10 mouse cellular contexts compared by ENCODE assay signal in the genomic region with DNA sequence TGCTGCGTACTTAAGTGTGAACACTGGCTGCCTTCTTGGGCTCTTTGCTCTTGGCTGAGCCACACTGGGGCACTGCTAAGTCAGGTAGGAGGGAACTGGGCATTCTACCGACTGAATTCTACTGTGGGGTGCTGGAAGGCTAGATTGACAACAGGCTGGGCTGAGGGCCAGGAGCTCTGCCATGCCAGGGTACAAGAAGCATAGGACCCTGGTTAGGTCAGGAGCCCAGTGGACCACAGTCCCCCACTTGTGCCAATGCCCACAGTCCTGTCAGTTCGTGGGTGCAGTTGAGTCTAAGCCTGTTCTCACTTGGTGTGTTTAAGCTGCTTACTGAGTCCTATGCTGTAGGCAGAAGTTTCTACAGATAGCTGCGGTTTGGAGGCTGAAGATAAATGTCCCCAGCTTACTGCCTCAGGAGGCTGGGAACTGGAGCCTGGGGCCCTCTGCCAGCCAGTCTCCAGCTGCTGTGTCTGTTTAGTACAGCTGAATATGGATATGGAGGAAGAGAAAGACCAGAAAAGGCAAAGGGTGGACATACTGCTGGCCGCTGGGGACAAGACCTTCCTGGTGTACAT. TPM values are rescaled to one million over a fixed set of nuclear protein-coding genes. Genes with fewer than 3 reads are reported as not detected.
DNase-seq lines count a peak whose midpoint lies in the region; ATAC-seq lines count a peak whose summit lies in the region.
"Had no signal": no experiment of that assay in that cellular context is flagged by ENCODE, and none has a peak within 500 bp of the region (broad histone marks: within the 10 kb centered on the region; RNA-seq: fewer than 3 reads in every experiment).

No protein-coding gene starts in this region.

- H3K36me3 ChIP-seq in lung, embryonic 15.5 days: no peaks in the 10 kb centered on the region
- no peaks in the 10 kb centered on the region for H3K36me3 ChIP-seq in intestine, embryonic 15.5 days

- 53% methylated on average over 5 of the region's 5 CpGs for WGBS in lung, embryonic 15.5 days
- 55% methylated on average over 5 of the region's 5 CpGs for WGBS in intestine, embryonic 15.5 days

- no peaks in the 10 kb centered on the region for H3K9me3 ChIP-seq in lung, embryonic 15.5 days
- no peaks in the 10 kb centered on the region for H3K9me3 ChIP-seq in intestine, embryonic 15.5 days

- H3K4me3 ChIP-seq in lung, embryonic 15.5 days: no peak overlapping the region
- H3K4me3 ChIP-seq in intestine, embryonic 15.5 days (replicated peaks): no peak overlapping the region
- H3K4me3 ChIP-seq: erythroblast, embryonic 14.5 days had no signal

- H3K27ac ChIP-seq in lung, embryonic 15.5 days: no peak overlapping the region
- H3K27ac ChIP-seq in intestine, embryonic 15.5 days: no peak overlapping the region

- H3K4me1 ChIP-seq in lung, embryonic 15.5 days: peaks cover 16% of the 10 kb centered on the region
- H3K4me1 ChIP-seq in intestine, embryonic 15.5 days (replicated peaks): peaks cover 13% of the 10 kb centered on the region

- peak; percentile 65 for DNase-seq in cerebellum, adult 9-11 months
- DNase-seq in cerebellum, adult 9-10 months: no peak
- DNase-seq in lung, postnatal 25 days (ENCODE audit: low spot score): no peak
- DNase-seq in right cerebral cortex, postnatal 4 days: peak; percentile 47
- DNase-seq in urinary bladder, postnatal 10 days (ENCODE audit: low spot score): no peak
- no peak for DNase-seq in retina, embryonic 14.5 days (ENCODE audit: low spot score)
- DNase-seq: B cell, adult 2 months had no signal

- peak overlapping the region; percentile 95 for H3K4me2 ChIP-seq in lung, embryonic 15.5 days
- peak overlapping the region; percentile 97 for H3K4me2 ChIP-seq in intestine, embryonic 15.5 days (replicated peaks)

- peaks cover 29% of the 10 kb centered on the region for H3K27me3 ChIP-seq in lung, embryonic 15.5 days
- H3K27me3 ChIP-seq in intestine, embryonic 15.5 days (replicated peaks): peaks cover 23% of the 10 kb centered on the region

- H3K9ac ChIP-seq in lung, embryonic 15.5 days: no peak overlapping the region
- H3K9ac ChIP-seq in intestine, embryonic 15.5 days: no peak overlapping the region

- ATAC-seq in lung, embryonic 15.5 days (ENCODE audit: borderline replicate concordance, extremely low read depth, low FRiP score, low TSS enrichment): no peak
- ATAC-seq in intestine, embryonic 15.5 days: no peak

RNA-seq across cellular contexts. Expression of gene Kcnt1, which starts 0.8 kb away (rescaled TPM):
- 0.14 and 0.22 TPM in 2 replicates for polyA plus RNA-seq in lung, embryonic 15.5 days (2015; fragmentation: Nextera tagmentation; extraction: Ambion mirVana)
- polyA plus RNA-seq in intestine, embryonic 15.5 days (2015; fragmentation: Nextera tagmentation; extraction: Ambion mirVana): 0.53 and 0.67 TPM in 2 replicates
- polyA plus RNA-seq: erythroblast, embryonic 14.5 days had no signal

RNA-seq across cellular contexts. Expression of gene Sohlh1, which starts 15.7 kb away (rescaled TPM):
- polyA plus RNA-seq in lung, embryonic 15.5 days (2015; fragmentation: Nextera tagmentation; extraction: Ambion mirVana): not detected in 2 replicates
- not detected in 2 replicates for polyA plus RNA-seq in intestine, embryonic 15.5 days (2015; fragmentation: Nextera tagmentation; extraction: Ambion mirVana)
- polyA plus RNA-seq: erythroblast, embryonic 14.5 days had no signal

RNA-seq across cellular contexts. Expression of gene Lcn9, which starts 39.8 kb away (rescaled TPM):
- not detected in 2 replicates for polyA plus RNA-seq in lung, embryonic 15.5 days (2015; fragmentation: Nextera tagmentation; extraction: Ambion mirVana)
- not detected in 2 replicates for polyA plus RNA-seq in intestine, embryonic 15.5 days (2015; fragmentation: Nextera tagmentation; extraction: Ambion mirVana)
- polyA plus RNA-seq: erythroblast, embryonic 14.5 days had no signal

RNA-seq across cellular contexts. Expression of gene Glt6d1, which starts 47.1 kb away (rescaled TPM):
- not detected in 2 replicates for polyA plus RNA-seq in lung, embryonic 15.5 days (2015; fragmentation: Nextera tagmentation; extraction: Ambion mirVana)
- not detected in 2 replicates for polyA plus RNA-seq in intestine, embryonic 15.5 days (2015; fragmentation: Nextera tagmentation; extraction: Ambion mirVana)
- polyA plus RNA-seq: erythroblast, embryonic 14.5 days had no signal

Comparison
In these comparisons a context has a peak if more than half of its experiments do, and no peak if none do; other contexts are left out.
1. DNase-seq: peak in cerebellum, adult 9-11 months (single experiment) and right cerebral cortex, postnatal 4 days (single experiment); none in cerebellum, adult 9-10 months (single experiment), lung, postnatal 25 days (single experiment), urinary bladder, postnatal 10 days (single experiment) and retina, embryonic 14.5 days (single experiment).